Mouse (Mus musculus) kidney, embryonic 15.5 days (tissue): Measurements from ENCODE around the gene Atat1. TPM values are rescaled to one million over a fixed set of nuclear protein-coding genes. Genes with fewer than 3 reads are reported as not detected.

Experiments
- ATAC-seq: fragments of 200-750 bp; cut with Nextera tagmentation; replicated peaks from 2 replicates; pipeline ENCODE4 v1.8.0; 2017; ENCODE audit warnings: moderate TSS enrichment; ENCODE audit not compliant: low FRiP score
- H3K27ac ChIP-seq: fragments of 300-500 bp; sonication (generic); 2 replicates; pipeline ENCODE4 v1.5.1; 2015; ENCODE audit warnings: mild to moderate bottlenecking, inconsistent platforms
- H3K27me3 ChIP-seq: fragments of 300-500 bp; sonication (generic); 2 replicates; pipeline ENCODE4 v1.6.1; 2015; ENCODE audit warnings: inconsistent platforms
- H3K36me3 ChIP-seq: fragments of 300-500 bp; sonication (generic); 2 replicates; pipeline ENCODE4 v1.6.1; 2015; ENCODE audit warnings: inconsistent platforms
- H3K4me1 ChIP-seq: fragments of 300-500 bp; sonication (generic); 2 replicates; pipeline ENCODE4 v1.6.1; 2015; ENCODE audit warnings: inconsistent platforms
- H3K4me2 ChIP-seq: fragments of 300-500 bp; sonication (generic); 2 replicates; pipeline ENCODE4 v1.6.1; 2015; ENCODE audit warnings: moderate library complexity, mild to moderate bottlenecking, inconsistent platforms
- H3K4me3 ChIP-seq: fragments of 300-500 bp; sonication (generic); replicated peaks from 2 replicates; pipeline ENCODE4 v1.5.1; 2015; ENCODE audit warnings: mild to moderate bottlenecking, inconsistent platforms
- H3K9ac ChIP-seq: fragments of 300-500 bp; sonication (generic); 2 replicates; pipeline ENCODE4 v1.6.1; 2015; ENCODE audit warnings: mild to moderate bottlenecking, inconsistent platforms
- H3K9me3 ChIP-seq: fragments of 300-500 bp; sonication (generic); replicated peaks from 2 replicates; pipeline ENCODE4 v1.6.1; 2016; ENCODE audit warnings: inconsistent platforms
- WGBS: fragments of 180-500 bp; shearing (Covaris S2); methylation state at CpG from one replicate; pipeline ENCODE4 v1.1.7; 2015; ENCODE audit warnings: mixed read lengths; 5-methylcytosine and 5-hydroxymethylcytosine counted together
- polyA plus RNA-seq: library from polyadenylated mRNA; unstranded; fragments of >200 nt; fragmentation: Nextera tagmentation; extraction: Ambion mirVana; gene quantifications from 2 replicates; pipeline ENCODE4 v1.2.1, GENCODE M21; 2015

Gene Atat1
- polyA plus RNA-seq, 1 experiment from 2014 or later = 91.6 TPM

- H3K9ac ChIP-seq = no peak overlapping the region
- no peaks in the 10 kb centered on the region for H3K9me3 ChIP-seq
- H3K36me3 ChIP-seq = peaks cover 88% of the 10 kb centered on the region
- H3K4me1 ChIP-seq = 0 out of 2 replicates have a peak, but pooled peaks cover 1% of the 10 kb centered on the region
- no peak for ATAC-seq
- 66% methylated on average over 1 of the region's 1 CpGs for WGBS
- H3K27me3 ChIP-seq = no peaks in the 10 kb centered on the region
- no peak overlapping the region for H3K4me2 ChIP-seq
- no peak overlapping the region for H3K4me3 ChIP-seq
- H3K27ac ChIP-seq = no peak overlapping the region
These were observed 17.6 kb upstream of the Atat1 start for GRCm38 (mm10) chr17:35927471-35927870.

GRCm38 (mm10) chr17:35923281-35923680 is 13.4 kb upstream of the Atat1 start:
- peaks cover 58% of the 10 kb centered on the region for H3K36me3 ChIP-seq

GRCm38 (mm10) chr17:35922566-35922965 is 12.7 kb upstream of the Atat1 start:
- Histone ChIP-seq H3K27me3 (no peaks in the 10 kb centered on the region), H3K9me3 (no peaks in the 10 kb centered on the region), H3K27ac (no peak overlapping the region), H3K4me2 (no peak overlapping the region), H3K4me3 (no peak overlapping the region), H3K9ac (no peak overlapping the region), H3K4me1 (peaks cover 33% of the 10 kb centered on the region), H3K36me3 (peaks cover 51% of the 10 kb centered on the region)
- WGBS = 82% methylated on average over 3 of the region's 3 CpGs
- ATAC-seq = no peak

More at GRCm38 (mm10) chr17:35923281-35923680, 13.4 kb upstream of the Atat1 start:
- Histone ChIP-seq H3K27ac (no peak overlapping the region), H3K4me3 (no peak overlapping the region), H3K9ac (no peak overlapping the region), H3K27me3 (no peaks in the 10 kb centered on the region), H3K4me2 (no peak overlapping the region), H3K9me3 (no peaks in the 10 kb centered on the region), H3K4me1 (peaks cover 33% of the 10 kb centered on the region)
- no peak for ATAC-seq
- WGBS = 91% methylated on average over 4 of the region's 4 CpGs

- H3K9me3 ChIP-seq = no peaks in the 10 kb centered on the region
- H3K4me1 ChIP-seq = peaks cover 33% of the 10 kb centered on the region
- no peak overlapping the region for H3K9ac ChIP-seq
- 67% methylated on average over 4 of the region's 4 CpGs for WGBS
- no peak for ATAC-seq
- H3K4me2 ChIP-seq = no peak overlapping the region
- no peak overlapping the region for H3K4me3 ChIP-seq
- no peaks in the 10 kb centered on the region for H3K27me3 ChIP-seq
- H3K27ac ChIP-seq = peak overlapping the region; percentile 50
- H3K36me3 ChIP-seq = peaks cover 42% of the 10 kb centered on the region
These were observed 11.8 kb upstream of the Atat1 start for GRCm38 (mm10) chr17:35921710-35922109.

DNA sequence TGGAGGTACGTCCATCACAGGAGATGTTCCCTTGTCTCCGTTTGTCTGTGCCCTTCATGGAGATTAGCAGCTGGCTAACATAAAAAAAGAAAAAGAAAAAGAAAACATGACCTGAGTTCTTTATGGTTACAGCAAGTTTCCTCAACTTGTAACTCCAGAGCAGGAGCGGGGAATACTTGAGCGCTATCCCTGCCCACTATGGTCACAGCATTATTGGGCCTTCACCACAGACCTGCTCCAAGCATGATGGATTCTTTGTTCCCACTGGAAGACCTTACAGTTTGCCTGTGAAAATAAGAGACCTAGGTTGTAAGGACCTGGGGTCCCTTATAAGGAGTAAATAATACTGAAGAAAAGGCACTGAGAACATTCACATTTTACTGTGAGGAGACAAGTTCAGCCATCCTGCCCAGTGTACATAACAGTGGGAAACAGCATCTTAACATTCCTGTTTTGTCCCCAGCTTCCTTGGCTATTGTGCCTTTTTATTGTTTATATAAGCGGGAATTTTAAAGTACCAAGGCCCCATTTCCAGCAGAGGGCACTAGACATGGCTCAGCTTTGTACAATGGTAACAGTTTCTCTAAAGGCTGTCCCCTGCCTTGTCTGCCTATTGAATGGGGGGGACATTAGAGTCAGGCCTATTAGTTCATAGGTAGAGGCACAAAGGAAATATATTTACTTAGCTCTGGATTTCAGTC is 11.1 kb upstream of the Atat1 start:
- H3K9ac ChIP-seq = no peak overlapping the region
- peaks cover 35% of the 10 kb centered on the region for H3K36me3 ChIP-seq
- no peak overlapping the region for H3K4me3 ChIP-seq
- peak overlapping the region; percentile 98 for H3K27ac ChIP-seq
- 68% methylated on average over 5 of the region's 5 CpGs for WGBS
- no peak overlapping the region for H3K4me2 ChIP-seq
- no peaks in the 10 kb centered on the region for H3K9me3 ChIP-seq
- ATAC-seq = no peak
- H3K27me3 ChIP-seq = no peaks in the 10 kb centered on the region
- peaks cover 33% of the 10 kb centered on the region for H3K4me1 ChIP-seq

DNA sequence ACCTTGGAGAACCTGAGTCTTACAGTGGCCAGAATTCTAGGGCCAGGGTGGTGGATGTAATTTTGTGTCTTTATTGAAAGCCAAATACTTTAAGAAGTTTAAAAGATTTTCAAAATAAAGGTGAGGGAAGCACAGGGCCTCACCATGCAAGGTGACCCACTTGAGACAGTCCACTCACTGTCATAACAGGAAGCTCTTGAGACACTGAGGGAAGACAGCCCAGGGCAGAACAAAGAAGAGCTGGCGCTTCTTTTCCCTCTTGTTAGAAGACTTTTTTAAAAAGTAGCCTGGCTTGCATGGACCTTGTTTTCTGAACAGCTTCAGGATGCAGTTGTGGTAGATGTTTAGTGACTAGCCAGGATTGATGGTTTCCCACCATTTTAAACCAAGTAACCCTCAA is 10.5 kb upstream of the Atat1 start:
- Histone ChIP-seq H3K27me3 (no peaks in the 10 kb centered on the region), H3K4me3 (0 out of 2 replicates have a peak overlapping the region, but pooled peaks have one; percentile 67), H3K4me1 (peaks cover 36% of the 10 kb centered on the region), H3K27ac (peak overlapping the region; percentile 98), H3K9me3 (no peaks in the 10 kb centered on the region), H3K36me3 (peaks cover 29% of the 10 kb centered on the region), H3K4me2 (peak overlapping the region; percentile 84; the same call in 1 of the 2 replicates), H3K9ac (0 out of 2 replicates have a peak overlapping the region, but pooled peaks have one; percentile 6)
- ATAC-seq = no peak
- 81% methylated on average over 1 of the region's 1 CpGs for WGBS

DNA sequence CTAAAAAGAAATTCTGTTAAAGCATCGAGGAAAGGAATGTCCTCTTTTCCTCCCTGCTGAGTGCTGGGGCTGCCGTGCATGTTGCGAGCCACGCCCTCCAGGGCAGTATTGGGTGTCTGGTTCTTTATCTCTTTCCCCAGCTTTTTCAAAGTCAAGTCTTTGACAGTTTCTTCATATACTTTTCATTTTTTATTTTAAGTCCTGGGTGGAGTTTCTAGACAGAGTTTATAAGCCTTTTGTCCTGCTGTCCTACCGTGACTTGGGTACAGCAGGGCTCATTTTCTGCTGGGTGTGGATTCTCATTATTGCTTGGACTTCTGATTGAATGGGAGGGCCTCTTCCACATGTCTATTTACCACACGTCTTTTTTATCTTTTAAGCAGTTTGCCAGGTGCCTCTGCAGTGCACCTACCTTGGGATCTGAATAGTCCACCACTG is 10.0 kb upstream of the Atat1 start:
- no peak for ATAC-seq
- Histone ChIP-seq H3K36me3 (peaks cover 24% of the 10 kb centered on the region), H3K27me3 (no peaks in the 10 kb centered on the region), H3K9me3 (no peaks in the 10 kb centered on the region), H3K4me1 (peaks cover 41% of the 10 kb centered on the region), H3K4me3 (peak overlapping the region; percentile 67), H3K4me2 (peak overlapping the region; percentile 84), H3K9ac (0 out of 2 replicates have a peak overlapping the region, but pooled peaks have one; percentile 6), H3K27ac (peak overlapping the region; percentile 98)
- WGBS = 47% methylated on average over 6 of the region's 6 CpGs

GRCm38 (mm10) chr17:35919060-35919715 is 9.3 kb upstream of the Atat1 start:
- Histone ChIP-seq H3K9ac (peak overlapping the region; percentile 83), H3K9me3 (no peaks in the 10 kb centered on the region), H3K27ac (peak overlapping the region; percentile 98), H3K36me3 (peaks cover 21% of the 10 kb centered on the region), H3K4me3 (peak overlapping the region; percentile 67), H3K27me3 (no peaks in the 10 kb centered on the region), H3K4me1 (peaks cover 46% of the 10 kb centered on the region), H3K4me2 (peak overlapping the region; percentile 84)
- WGBS = 9% methylated on average over 7 of the region's 7 CpGs
- peak; percentile 34 for ATAC-seq

GRCm38 (mm10) chr17:35918276-35919059 is 8.6 kb upstream of the Atat1 start:
- peaks cover 46% of the 10 kb centered on the region for H3K4me1 ChIP-seq
- no peaks in the 10 kb centered on the region for H3K27me3 ChIP-seq
- WGBS = under 1% methylated on average over 11 of the region's 11 CpGs
- H3K9ac ChIP-seq = peak overlapping the region; percentile 83
- no peaks in the 10 kb centered on the region for H3K9me3 ChIP-seq
- H3K27ac ChIP-seq = peak overlapping the region; percentile 98
- ATAC-seq = no peak
- H3K4me2 ChIP-seq = peak overlapping the region; percentile 84
- H3K36me3 ChIP-seq = peaks cover 20% of the 10 kb centered on the region
- peak overlapping the region; percentile 67 for H3K4me3 ChIP-seq

- no peaks in the 10 kb centered on the region for H3K9me3 ChIP-seq
- peak overlapping the region; percentile 83 for H3K9ac ChIP-seq
- peak overlapping the region; percentile 67 for H3K4me3 ChIP-seq
- no peak for ATAC-seq
- H3K27me3 ChIP-seq = no peaks in the 10 kb centered on the region
- H3K27ac ChIP-seq = peak overlapping the region; percentile 98
- under 1% methylated on average over 13 of the region's 13 CpGs for WGBS
- H3K36me3 ChIP-seq = peaks cover 21% of the 10 kb centered on the region
- peaks cover 46% of the 10 kb centered on the region for H3K4me1 ChIP-seq
- H3K4me2 ChIP-seq = peak overlapping the region; percentile 84
These were observed 7.8 kb upstream of the Atat1 start for GRCm38 (mm10) chr17:35917463-35918251.

DNA sequence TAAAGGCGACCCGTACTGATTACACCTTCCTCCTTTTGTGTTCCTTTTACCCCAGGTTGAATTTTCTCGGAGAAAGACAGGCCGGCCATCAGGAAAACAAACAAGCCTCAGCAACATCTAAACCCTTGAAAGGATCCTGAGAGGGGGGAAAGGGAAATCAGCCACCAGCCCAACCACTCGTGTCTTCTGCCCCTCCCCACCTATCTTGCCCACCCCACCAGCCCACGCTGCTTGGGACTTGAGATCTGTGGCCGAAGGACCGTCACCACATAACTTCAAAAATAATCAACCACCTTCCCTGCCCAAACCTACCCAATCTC is 7.2 kb upstream of the Atat1 start:
- Histone ChIP-seq H3K9me3 (no peaks in the 10 kb centered on the region), H3K4me3 (peak overlapping the region; percentile 67), H3K4me2 (peak overlapping the region; percentile 84), H3K27me3 (no peaks in the 10 kb centered on the region), H3K9ac (peak overlapping the region; percentile 83), H3K36me3 (peaks cover 27% of the 10 kb centered on the region), H3K4me1 (peaks cover 41% of the 10 kb centered on the region), H3K27ac (peak overlapping the region; percentile 98)
- no peak for ATAC-seq
- under 1% methylated on average over 8 of the region's 8 CpGs for WGBS
